Comparison of ENCODE assay signal across 18 mouse cellular contexts in genomic region chr6:82376144-82376543, GRCm38 (mm10). TPM values are rescaled to one million over a fixed set of nuclear protein-coding genes. Genes with fewer than 3 reads are reported as not detected.
"Had no signal": no experiment of that assay in that cellular context is flagged by ENCODE, and none has a peak within 500 bp of the region (broad histone marks: within the 10 kb centered on the region; RNA-seq: fewer than 3 reads in every experiment).

No protein-coding gene starts in this region.

- H3K4me1 ChIP-seq: neural tube, embryonic 13.5 days; neural tube, embryonic 15.5 days; stomach, embryonic 15.5 days had no signal

- H3K27me3 ChIP-seq: neural tube, embryonic 13.5 days; neural tube, embryonic 15.5 days; stomach, embryonic 15.5 days had no signal

- H3K36me3 ChIP-seq: neural tube, embryonic 13.5 days; neural tube, embryonic 15.5 days; stomach, embryonic 15.5 days had no signal

- H3K9ac ChIP-seq: neural tube, embryonic 13.5 days; neural tube, embryonic 15.5 days; stomach, embryonic 15.5 days had no signal

- H3K27ac ChIP-seq: neural tube, embryonic 13.5 days; neural tube, embryonic 15.5 days; stomach, embryonic 15.5 days; stomach, postnatal 0 days had no signal

- DNase-seq: retina, postnatal 1 day; right cerebral cortex, adult 18-20 months; right cerebral cortex, postnatal 14 days; right cerebral cortex, postnatal 25 days; right cerebral cortex, postnatal 4 days; spleen, adult 18-20 months; thymus, adult 18-20 months; thymus, adult 2 months; thymus, postnatal 14 days; thymus, postnatal 25 days; thymus, postnatal 36 days; thymus, postnatal 4 days had no signal

- H3K4me3 ChIP-seq: neural tube, embryonic 13.5 days; neural tube, embryonic 15.5 days; stomach, embryonic 15.5 days had no signal

- H3K9me3 ChIP-seq: neural tube, embryonic 13.5 days; neural tube, embryonic 15.5 days; stomach, embryonic 15.5 days had no signal

- H3K4me2 ChIP-seq: neural tube, embryonic 13.5 days; neural tube, embryonic 15.5 days; stomach, embryonic 15.5 days had no signal

RNA-seq across cellular contexts. Expression of gene Tacr1, which starts 26.0 kb away (rescaled TPM):
- total RNA-seq: neutrophil, adult 5-6 weeks had no signal
- polyA plus RNA-seq: testis, adult 2 months had no signal
